Mouse (Mus musculus) liver, postnatal 0 days (tissue): Measurements from ENCODE around the gene Cstad.

Source experiments
- CTCF ChIP-seq: sonication (generic); IDR thresholded peaks from 2 replicates; pipeline ENCODE4 v1.5.1; 2016; ENCODE audit warnings: antibody characterized with exemption, low read depth
- EP300 ChIP-seq: IDR thresholded peaks from 2 replicates; pipeline ENCODE4 v1.6.1; 2016; ENCODE audit warnings: antibody characterized with exemption, low read depth, mild to moderate bottlenecking

- no peak for TF ChIP-seq CTCF
- TF ChIP-seq EP300: no peak
Observed at GRCm38 (mm10) chr2:30643422-30643821, 48.6 kb downstream of the Cstad start.
